Mouse (Mus musculus) c-Kit-negative CD71-positive TER-119-positive erythroid progenitor cells, embryonic 14.5 days (primary cell): ENCODE data around the gene Cep170b.

Experiments
- DNase-seq: peaks from one replicate; pipeline ENCODE4 v3.0.0-alpha.2; 2013; ENCODE audit warnings: low read depth, low spot score

Gene Cep170b

GRCm38 (mm10) chr12:112763176-112763575 lies 42.9 kb downstream of the Cep170b start:
- no peak for DNase-seq

GRCm38 (mm10) chr12:112764141-112764540 lies 43.9 kb downstream of the Cep170b start:
- DNase-seq, result no peak

GRCm38 (mm10) chr12:112764991-112765390 lies 44.7 kb downstream of the Cep170b start:
- DNase-seq, result no peak

GRCm38 (mm10) chr12:112766586-112766985 lies 46.3 kb downstream of the Cep170b start:
- DNase-seq, result no peak

- DNase-seq, result no peak
These were observed 47.0 kb downstream of the Cep170b start for GRCm38 (mm10) chr12:112767036-112767890.

GRCm38 (mm10) chr12:112768166-112768565 lies 47.9 kb downstream of the Cep170b start:
- DNase-seq, result no peak

- no peak for DNase-seq
These were observed 48.8 kb downstream of the Cep170b start for GRCm38 (mm10) chr12:112769031-112769430.

GRCm38 (mm10) chr12:112769751-112770150 lies 49.5 kb downstream of the Cep170b start:
- DNase-seq, result no peak

- no peak for DNase-seq
These were observed 50.1 kb downstream of the Cep170b start for GRCm38 (mm10) chr12:112770396-112770795.

GRCm38 (mm10) chr12:112772306-112772705 lies 52.1 kb downstream of the Cep170b start:
- DNase-seq, result no peak

GRCm38 (mm10) chr12:112773366-112773765 lies 53.1 kb downstream of the Cep170b start:
- DNase-seq, result no peak

- no peak for DNase-seq
These were observed 53.8 kb downstream of the Cep170b start for GRCm38 (mm10) chr12:112774026-112774425.

- no peak for DNase-seq
These were observed 54.2 kb downstream of the Cep170b start for GRCm38 (mm10) chr12:112774481-112774880.

GRCm38 (mm10) chr12:112791026-112791425 lies 70.8 kb downstream of the Cep170b start:
- no peak for DNase-seq

- no peak for DNase-seq
These were observed 73.5 kb downstream of the Cep170b start for GRCm38 (mm10) chr12:112793601-112794355.

GRCm38 (mm10) chr12:112794356-112794816 lies 74.1 kb downstream of the Cep170b start:
- no peak for DNase-seq

GRCm38 (mm10) chr12:112794998-112795397 lies 74.7 kb downstream of the Cep170b start:
- no peak for DNase-seq

GRCm38 (mm10) chr12:112795466-112796104 lies 75.3 kb downstream of the Cep170b start:
- no peak for DNase-seq
